Mouse (Mus musculus): ENCODE measurements around the gene Ap3b1.

GRCm38 (mm10) chr13:94423600-94423999 lies 64.8 kb downstream of the Ap3b1 start:
- TF ChIP-seq POLR2A (IDR thresholded peaks at IDR 0.05; ENCODE audit: borderline replicate concordance, extremely low read depth, low read depth, low read length) (no peak), CTCF (IDR thresholded peaks at IDR 0.05; ENCODE audit: insufficient read depth, low read length) (no peak)

All from lung, adult 2 months (tissue).